Mouse (Mus musculus): ENCODE data around the gene Myo10.

Gene Myo10

DNA sequence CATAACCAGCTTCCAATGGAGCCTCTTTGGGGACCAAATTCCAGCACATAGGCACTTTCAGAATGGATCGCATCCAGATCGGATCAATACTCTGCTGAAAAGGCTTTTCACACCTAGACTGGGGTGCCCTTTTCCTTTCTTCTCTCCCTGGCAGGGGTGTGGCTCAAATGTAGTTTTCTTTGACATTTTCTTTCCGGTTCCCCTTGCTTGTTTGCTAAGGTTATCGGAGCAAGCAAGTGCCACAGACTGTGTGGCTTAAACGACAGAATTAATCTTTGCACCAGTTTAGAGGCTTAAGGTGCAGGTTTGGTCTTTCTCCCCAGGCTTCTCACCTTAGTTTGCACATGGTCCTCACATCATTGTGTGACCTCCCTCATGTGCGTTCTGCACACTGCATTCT lies 11.1 kb upstream of the Myo10 start:
- no peak for DNase-seq (ENCODE audit: low spot score)

DNA sequence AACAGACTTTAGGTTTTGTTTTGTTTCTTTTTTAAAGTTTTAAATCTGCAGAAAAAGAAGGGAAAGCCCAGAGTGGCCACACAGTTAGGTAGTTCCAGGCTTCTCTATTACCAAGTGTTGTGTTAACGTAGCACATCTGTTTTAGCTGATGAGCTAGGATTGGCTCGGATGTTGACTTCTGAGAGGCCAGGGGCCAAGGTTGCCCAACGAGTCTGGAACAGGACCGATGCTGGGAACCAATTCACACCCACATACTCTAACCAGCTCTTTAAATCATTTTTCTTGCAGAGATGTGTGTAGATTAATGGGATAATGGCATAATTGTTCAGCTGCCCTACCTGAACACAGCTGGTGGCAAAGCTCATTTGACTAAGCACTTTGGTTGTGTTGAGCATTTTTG lies 1.8 kb upstream of the Myo10 start:
- no peak for DNase-seq (ENCODE audit: low spot score)

DNA sequence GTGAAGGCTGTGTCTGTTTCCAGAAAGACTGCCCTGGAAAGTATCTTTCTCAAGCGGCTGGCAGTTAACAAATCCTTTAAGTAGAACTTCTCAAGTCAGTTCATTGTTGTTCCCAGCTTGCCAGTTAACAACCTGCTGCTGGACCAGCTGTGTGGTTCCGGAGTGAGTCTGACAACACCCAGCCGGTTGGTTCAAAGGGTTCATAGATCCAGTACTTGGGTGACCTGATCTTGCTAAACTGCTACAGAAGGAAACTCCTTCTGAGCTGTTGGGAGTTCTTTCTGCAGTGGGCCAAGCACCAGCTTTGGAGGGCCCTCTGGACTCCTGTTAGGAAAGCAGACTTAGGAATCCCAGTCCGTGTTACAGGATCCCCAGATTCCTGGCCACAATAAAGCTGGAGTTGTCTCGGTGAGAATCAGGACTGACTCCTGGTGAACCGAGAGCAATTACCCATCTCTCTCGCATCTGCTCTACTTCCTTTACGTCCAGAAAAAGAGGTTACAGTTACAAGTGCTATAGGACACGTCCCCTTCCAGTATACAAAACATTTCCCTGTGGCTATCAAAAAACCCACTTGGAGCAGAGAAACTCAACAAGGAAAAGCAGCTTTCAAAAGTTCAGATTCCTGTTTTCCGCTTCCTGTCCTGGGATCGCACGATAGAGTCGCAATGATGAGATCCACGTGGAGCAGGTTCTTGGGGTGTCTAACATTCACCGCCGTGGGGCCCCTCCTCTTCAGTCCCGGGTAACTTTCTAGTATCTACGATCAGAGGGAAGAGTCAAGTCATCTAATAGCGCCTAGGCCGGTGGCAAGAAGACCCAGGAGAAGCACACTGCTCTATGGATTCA lies 750 bp upstream of the Myo10 start:
- no peak for DNase-seq (ENCODE audit: low spot score)

DNA sequence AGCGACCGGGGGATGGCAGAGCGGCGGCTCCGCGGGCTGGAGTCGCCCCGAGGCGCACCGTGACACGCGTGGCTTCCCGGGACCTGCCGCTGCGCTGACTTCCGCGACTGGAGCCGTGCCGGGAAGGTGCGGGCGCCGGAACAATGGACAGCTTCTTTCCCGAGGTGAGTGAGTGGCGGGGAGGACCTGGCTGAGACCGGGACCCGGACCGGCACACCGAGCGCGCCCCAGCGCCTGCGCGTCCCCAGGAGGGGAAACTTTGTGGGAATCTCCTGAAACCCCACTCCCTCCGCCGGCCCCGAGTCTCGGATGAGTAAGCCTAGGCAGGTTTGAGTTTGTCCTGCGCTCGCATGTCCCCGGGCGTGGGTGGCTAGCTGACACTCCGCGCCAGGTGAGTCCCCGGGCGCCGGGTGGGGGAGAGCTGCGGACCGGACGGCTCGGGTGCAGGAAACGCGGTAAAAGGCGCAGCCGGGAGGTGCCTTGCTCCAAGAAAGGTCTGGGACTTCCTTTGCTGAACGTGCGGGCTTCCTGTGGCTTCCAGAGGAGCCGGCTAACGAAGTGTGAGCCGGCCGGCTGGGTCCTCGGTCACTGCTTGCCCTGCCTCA lies 644 bp downstream of the Myo10 start:
- DNase-seq (ENCODE audit: low spot score), result no peak

DNA sequence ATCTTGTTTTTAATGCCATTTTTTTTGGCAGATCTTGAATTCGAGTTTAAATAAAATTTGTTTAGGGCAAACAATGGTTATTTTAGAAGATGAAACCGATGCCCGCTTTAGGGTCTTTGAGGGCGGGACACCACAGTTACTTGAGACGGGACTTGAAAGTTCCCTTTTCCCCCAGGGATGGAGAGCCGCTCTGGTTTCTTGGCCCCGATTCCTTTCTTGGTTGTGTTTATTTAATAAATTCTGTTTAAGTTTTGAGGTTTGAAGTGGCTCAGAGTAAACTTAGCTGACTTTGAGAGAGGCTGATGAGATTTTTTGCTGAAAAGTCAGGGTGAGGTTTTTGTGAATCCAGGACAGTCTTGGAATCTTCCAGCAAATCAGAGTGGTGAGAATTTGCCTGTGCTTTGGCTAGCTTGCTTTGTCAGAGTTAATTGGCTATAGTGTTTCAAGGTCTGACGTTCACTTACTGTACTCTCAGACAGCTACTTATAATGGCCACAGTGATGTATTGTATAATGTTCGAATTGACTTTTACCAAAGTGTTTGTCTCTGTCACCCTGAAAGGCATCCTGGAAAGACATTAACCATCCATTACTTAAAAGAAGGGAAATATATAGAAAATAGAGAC lies 1.3 kb downstream of the Myo10 start:
- DNase-seq (ENCODE audit: low spot score), result no peak

DNA sequence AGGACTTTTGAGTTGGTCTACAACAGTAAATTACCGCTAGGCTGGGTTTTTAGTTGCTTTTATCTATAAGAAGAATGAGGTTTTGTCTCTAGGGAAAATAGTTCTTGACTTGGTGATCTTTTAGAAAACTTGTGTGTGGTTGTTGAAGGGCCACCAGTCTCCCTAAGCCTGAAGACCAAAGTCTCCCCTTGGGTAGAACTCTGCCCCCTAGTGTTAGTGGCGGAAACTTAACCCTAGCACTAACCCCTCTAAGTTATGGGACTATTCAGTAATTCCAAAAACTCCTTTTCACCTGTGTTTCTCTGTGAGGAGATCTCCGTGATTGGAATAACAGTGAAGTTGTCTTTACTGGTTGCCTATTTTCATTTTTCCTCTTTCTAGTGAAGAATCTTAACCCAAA lies 1.9 kb downstream of the Myo10 start:
- DNase-seq (ENCODE audit: low spot score), result no peak

DNA sequence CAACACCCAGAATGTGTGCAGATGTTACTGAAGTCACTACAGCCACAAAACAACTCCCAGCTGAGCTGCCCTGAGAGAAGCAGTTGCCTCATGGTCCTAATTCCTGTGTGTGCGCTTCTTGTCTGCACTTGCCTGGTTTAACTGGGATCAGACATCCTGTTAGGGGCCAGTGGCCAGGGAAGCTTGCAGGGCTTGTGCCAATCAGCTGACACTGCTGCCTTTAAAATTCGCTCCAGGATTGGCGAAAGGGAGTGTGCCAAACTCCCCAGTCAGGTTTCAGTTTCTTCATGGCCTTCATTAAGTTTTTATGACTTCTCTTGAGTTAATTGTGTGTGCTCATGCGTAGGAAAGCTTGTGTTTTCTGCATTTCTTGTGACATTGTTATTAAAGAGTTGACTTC lies 3.1 kb downstream of the Myo10 start:
- DNase-seq (ENCODE audit: low spot score), result no peak

DNA sequence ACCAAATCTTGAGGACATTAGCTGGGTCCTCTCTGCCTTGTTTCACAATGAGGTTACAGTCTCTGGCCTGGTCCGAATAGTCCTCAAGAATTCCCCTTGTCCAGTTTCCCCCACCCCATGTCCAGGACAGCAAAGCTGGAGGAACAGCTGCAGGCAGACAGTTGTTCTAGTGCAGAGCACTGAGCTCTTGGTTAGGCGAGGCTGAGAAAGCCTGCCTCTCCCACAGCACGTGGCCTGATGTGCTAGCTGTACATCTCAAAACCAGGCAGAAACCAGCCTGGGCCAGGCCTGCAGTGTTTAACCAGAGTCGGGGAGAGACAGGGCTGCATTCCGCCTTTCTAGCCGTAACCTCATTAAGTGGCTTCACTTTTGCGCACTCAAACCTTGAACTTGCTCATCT lies 4.7 kb downstream of the Myo10 start:
- no peak for DNase-seq (ENCODE audit: low spot score)

DNA sequence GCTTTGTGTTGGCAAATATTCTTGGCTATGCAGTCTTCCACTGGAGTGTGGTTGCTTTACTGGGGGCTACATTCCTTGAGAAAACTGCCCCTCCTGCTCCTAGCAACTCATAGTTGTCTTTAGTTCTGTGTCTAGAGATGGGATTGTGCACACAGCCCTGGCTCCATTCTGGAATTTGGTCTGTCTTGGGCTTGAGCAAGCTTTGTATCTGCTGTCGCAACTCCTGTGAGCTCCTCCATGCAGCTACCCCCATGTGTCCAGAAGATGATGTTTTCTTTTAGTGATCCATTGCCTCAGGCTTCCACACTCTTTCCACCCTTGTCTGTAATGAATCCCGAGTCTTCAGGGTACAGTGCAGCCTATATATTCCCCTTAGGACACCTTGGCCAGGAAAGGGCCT lies 5.9 kb downstream of the Myo10 start:
- DNase-seq (ENCODE audit: low spot score), result no peak

DNA sequence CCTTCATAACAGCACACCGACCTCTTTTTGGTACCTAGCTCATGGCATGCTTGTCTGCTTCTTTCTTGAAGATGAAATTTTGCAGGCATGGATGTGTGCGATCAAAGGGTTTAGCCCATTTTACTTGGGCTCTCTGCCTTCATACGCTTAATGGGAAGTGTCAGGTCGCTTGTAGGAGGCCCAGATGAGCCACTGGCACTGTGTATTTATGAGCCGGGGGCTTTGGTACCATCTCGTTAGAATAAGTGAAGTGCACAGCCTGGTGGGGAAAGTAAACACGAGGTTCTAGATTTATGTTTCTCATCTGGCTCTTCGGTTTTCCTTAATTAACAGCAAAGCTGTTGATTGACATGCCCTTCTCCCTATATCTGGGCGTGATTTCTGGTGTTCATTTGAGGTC lies 8.4 kb downstream of the Myo10 start:
- no peak for DNase-seq (ENCODE audit: low spot score)

DNA sequence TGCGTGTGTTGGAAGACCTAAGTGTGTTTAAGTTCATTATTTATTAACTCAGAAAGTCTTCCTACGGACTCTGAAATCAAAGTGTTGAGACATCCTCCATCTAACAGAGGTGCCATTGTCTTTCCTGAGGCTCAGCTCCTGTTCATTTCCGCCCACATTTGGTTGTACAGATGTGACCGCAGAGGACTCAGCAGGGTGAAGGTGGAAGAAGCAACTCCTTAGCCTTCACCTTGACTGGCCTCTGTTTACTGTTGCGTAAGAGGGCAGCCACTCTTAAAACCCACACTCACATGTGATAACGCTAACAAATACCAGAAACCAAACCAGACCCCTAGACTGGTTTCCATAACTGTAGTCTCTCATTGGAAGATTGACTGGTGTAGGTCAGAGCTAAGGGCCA lies 9.0 kb downstream of the Myo10 start:
- no peak for DNase-seq (ENCODE audit: low spot score)

DNA sequence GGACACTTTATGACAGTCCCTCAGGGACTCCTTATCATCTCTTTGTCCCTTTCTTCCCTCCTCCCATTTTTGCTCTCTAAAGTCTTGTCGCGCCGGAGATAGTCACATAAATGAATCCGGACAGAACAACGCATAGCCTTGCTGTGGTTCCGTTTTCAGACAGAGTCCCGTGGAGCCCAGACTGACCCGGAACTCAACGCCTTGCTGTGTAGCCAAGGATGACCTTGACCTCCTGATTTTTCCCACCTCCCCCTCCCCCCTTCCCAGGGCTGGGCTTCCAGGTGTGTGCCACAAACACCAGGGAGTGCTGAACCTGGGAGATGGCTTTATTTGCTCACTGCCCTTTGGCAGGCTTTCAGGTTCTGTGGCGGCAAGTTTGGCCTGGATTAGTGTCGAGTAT lies 10.6 kb downstream of the Myo10 start:
- DNase-seq (ENCODE audit: low spot score), result no peak

DNA sequence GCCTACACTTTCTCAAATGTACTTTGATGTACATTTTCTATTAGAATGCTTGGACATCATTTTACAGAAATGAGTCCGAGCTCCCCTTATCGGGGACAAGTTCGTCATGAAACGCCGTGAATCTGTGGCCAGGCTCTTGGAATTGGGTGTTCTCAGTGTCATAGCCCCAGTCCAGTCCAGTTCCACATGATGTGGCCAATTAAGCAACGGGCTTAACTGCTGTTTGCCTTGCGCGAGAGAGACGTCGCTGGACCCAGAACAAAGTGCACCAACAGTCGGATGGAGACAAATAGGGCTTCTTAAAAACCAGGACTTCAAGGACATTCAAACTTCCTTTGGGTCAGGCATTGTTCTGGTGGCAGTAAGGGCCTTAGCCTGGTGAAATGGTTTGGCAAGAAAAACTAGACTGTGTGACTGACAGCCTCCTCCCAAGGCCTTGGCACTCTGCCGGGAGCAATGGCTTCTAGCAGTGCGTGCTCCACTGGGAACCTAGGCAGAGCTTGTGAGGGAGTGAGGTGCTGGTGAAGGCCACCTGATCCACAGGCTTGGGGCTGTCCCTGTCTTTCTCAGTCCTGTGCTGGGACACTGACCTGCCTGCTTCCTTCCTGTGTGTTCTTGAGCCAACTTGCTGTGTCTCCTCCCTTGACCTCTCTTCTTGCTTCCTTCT lies 11.5 kb downstream of the Myo10 start:
- peak; percentile 78 for DNase-seq (ENCODE audit: low spot score)

DNA sequence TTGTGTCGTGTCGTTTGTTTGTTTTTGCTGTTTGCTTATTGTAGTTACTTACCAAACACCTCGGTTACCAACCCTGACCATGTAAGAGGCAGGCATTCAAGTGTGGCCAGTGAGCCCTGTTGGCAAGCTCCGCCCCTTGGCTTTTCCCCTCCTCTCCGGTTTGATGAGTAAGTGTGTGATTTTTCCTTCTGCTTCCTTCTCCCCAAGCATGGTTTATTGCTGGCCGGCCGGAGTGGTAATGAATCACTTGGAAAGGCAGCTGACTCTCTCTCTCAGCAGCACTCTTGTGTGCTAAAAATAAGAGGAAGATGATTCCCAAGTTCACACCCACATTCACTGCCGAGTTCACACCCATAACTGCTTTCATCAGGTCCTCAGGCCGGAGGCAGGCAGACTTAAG lies 15.4 kb downstream of the Myo10 start:
- DNase-seq (ENCODE audit: low spot score), result no peak

DNA sequence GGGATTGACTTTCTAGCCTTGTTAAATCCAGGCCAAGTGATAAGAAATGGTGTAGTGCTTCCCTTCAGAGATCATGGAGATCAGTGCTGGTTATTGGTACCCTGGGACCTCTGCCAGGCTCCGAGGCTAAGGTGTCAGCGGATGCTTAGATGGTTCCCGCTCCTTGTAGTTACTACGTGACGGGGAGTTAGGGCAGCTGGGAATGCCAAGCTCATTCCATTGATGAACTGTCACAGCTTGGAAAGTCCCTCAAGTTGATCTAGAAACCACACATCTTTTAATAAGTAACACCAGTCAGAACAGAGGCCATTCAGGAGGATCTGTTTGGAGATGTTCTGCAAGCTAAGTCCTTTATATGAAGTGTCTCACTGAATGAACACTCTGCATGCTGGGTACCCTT lies 16.9 kb downstream of the Myo10 start:
- no peak for DNase-seq (ENCODE audit: low spot score)

DNA sequence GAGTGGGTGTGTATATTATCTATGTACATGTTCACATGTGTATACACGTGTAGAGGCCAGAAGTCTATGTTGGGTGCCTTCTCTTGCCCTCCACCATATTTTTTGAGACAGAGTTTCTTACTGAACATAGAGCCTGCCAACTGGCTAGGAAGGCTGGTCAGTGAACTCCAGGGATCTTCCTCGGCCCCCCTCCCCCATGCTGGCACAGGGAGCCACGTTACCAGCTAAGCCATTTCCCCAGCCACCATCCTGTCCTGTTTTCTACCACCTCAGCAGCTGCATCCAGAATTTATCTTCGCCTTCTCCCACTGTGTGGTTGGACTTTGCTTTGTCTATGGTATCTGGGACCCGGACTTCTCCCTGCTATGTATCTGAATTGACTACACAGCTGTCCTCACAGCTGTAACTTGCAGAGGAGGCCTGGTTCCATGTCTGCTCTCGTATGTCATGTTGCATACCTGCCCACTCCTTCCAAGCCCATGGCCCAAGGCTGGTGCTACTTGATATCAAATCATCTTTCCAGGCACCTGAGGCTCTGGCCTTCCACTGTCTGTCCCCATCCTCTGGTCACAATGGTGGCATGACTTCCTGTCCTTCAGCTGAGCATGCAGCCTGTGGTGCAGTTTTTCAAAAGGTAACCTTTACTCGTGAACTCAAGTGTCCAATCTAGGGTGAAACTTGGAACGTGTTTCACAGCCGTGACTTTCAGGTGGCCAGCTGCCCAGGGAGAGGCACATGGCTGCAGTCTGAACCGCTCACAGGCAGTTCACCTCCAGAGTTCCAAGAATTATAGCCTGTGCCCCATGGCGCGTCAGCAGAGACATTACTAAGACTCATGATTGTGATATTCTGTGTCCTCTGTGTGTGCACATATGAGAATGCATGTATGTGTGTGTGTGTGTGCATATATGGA lies 18.8 kb downstream of the Myo10 start:
- DNase-seq (ENCODE audit: low spot score), result no peak

DNA sequence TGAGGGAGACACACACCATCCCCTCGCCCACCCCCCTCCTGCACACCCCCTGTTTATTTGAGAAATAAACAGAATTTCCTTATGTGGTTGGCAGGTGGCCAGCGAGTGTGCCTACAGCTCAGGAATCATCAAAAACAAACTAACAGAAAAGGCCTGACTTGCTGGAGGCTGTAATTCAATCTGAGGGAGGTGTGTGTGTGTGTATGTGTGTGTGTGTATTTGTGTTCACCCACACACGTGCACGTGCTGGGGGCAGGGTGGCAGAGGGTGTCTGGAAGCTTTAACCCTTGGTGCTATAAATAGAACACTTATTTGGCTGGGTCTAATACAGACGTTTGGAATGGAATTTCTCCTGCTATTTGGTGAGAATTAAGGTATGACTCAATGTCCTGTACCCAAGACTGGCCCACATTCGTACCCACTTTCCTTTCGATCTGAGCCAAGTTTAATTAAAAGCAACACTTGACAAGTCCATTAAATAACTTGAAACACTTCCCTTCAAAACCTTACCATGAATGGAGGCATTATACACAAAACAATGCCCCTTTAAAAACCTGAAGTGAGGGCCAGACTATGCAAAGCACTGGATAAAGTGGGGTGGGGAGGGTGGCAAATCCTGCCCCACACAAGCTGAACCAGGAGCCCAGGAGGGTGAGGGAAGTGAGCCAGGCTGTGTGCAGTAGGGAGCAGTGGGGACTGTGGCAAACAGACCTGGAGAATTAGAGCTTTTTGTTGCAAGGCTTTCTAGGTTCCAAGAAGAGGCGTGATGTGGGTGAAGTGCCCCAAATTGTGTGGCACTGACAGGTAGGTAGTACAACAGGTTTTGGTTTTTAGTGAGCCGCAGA lies 20.1 kb downstream of the Myo10 start:
- DNase-seq (ENCODE audit: low spot score), result no peak

DNA sequence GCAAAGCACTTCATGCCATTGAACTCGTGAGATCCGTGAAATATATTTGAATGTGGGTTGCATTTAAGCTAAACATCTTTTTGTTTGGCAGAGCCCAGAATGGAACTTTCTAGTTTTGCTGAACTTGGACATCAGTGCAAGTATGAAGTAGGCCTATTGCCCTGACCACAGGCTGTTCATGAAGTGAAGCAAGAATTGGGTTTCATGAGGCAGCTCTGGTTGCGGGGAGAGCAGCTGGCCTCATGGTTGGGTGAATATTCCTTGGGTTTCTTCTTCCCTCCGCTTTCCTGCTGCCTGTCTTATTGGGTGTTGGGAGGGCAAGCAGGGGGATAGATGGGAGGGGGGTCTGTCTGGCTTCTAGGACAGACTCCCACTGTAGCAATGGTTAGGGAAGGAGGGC lies 23.5 kb downstream of the Myo10 start:
- DNase-seq (ENCODE audit: low spot score), result no peak

DNA sequence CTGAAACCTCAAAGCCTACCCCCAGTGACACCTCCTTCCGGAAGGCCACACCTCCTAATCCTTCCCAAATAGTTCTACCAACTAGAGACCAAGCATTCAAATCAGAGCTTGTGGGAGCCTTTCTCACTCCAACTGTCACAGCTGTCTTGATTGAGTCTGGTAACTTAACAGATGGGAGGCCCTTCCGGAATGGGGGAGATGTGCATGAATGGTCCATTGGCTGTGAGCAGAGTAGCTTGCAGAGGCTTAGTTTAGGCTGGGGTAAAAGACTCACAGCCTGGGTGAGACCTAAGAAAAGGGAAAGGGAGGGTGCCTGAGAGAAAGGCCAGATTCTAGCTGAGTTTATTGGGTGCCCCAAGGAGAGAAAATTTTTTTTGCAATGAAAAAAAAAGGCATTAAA lies 26.0 kb downstream of the Myo10 start:
- no peak for DNase-seq (ENCODE audit: low spot score)

DNA sequence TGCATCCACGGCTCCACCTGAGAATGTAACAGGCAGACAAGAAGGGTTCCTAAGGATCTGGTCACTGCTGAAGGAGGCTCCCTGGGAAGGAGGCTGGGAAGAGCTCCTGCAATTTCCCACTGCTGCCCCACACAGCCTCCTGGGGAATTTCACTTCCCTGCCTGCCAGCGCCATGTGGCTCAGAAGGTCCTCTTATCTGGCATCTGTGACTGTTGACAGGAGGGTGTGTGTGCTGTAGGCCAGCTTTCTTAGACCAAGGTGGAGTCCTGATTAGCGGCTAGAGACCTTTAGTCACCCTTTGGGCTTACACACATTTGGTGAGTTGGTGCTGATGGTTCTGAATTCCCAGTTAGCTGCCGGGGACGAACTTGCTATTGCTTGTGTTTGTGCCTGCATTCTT lies 28.0 kb downstream of the Myo10 start:
- DNase-seq (ENCODE audit: low spot score), result no peak

DNA sequence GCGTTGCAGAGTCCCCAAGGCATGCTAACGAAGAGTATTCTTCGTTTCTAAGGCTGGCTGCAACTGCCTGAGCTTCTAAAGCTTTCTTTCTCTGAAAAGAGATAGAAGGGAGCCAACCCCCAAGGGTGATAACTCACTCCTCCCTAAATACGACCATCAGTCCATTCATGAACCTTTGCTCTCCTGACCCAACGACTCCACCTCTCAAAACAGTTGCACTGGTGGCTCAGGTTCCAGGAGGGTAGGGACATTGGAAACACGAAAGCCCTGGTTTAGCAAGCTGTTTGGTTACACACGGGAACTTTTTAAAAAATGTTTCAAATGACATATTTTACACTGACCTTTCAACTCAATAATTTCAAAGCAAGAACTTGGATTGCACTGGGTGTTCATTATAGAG lies 29.5 kb downstream of the Myo10 start:
- no peak for DNase-seq (ENCODE audit: low spot score)
